Mouse (Mus musculus) adrenal gland, adult 2 months (tissue): ENCODE measurements around the gene Il10rb. TPM values are rescaled to one million over a fixed set of nuclear protein-coding genes. Genes with fewer than 3 reads are reported as not detected.

Experiments
- DNase-seq: peaks from one replicate; pipeline ENCODE4 v3.0.0; 2021
- polyA plus RNA-seq: library from polyadenylated mRNA; depleted of rRNA; stranded (reverse); fragments of >200 nt; gene quantifications from 2 replicates; pipeline ENCODE4 v1.2.3, GENCODE M21; 2012
- total RNA-seq, 2 experiments: library from RNA; stranded (reverse); gene quantifications; 2 replicates each; pipeline ENCODE4 v1.2.3; 2021

The Il10rb gene
- total and polyA plus RNA-seq, 3 experiments, result 107 to 258 (median 255) TPM

DNA sequence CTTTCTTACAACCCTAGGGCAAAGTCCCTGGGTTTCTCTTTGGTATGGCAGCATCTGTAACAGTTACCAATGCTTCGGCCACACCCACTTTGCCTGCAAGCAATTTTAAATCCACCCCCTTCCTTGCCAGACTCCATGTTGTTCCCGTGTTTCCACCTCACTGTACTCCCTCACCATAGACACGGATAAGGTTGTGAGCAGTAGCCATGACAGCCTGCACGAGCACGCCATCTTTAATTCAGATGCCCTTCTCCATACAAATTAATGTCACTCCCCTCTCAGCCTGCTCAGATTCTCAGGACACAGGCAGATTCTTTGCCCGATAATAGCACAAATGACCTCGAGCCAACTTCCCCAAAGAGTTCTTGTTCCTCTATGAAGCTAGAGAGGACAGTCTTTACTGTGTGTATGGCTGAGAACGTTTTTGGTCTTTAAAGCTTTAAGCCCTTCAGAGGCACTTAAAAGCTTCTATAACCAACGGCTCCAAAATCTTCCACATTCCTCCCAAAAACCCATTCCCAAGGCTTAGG lies 23.6 kb upstream of the Il10rb start:
- no peak for DNase-seq

GRCm38 (mm10) chr16:91384221-91384620 lies 21.7 kb upstream of the Il10rb start:
- DNase-seq, result no peak

DNA sequence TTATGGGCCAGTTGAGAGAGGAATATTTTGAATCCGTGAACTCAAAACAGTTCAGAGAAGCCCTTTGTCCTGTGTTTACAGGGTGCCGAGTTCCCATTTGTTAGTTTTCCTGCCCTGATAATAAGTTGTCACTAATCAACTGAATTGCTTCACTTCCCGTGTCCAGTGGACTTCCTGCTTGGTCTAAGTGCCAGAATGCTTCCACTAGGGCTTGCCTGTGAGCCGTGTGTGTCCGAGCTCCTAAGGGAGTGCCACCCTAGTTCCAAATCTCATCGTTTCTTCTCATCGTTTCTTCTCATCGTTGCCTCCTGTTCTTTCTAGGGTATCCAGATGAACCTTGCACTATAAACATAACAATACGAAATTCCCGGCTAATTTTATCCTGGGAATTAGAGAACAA lies 20.3 kb upstream of the Il10rb start:
- no peak for DNase-seq

DNA sequence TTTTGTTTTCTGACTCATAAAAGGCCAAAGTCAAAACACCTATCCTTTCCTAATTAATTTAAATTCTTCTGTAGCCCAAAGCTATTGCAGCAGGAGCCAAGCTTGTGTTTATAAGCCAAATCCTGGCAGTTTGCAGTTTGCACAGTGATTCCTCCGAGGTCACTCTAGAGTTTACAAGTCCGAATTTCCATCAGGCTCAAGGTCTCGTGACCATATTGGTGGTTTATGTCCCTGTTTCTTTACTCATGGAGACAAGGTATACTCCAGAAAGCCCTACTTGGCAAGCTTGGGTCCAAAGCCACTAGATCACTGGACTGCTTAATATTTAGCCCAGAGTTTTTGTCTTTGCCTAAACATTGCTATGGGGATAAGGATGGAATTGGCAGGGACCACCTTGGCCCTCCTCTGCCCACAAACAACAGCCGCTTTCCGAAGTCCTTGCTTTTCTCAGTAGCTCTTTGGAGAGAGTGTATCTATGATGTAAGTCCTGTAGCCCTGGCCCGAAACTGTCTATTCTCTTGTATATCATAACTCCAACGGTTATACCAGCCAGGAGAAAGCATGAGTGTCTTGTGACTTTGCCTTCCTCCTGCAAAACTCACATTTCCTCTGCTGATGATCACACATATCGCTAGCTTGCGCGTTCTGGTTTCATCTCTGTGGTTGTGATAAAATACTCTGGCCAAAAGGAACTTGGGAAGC lies 19.4 kb upstream of the Il10rb start:
- no peak for DNase-seq

DNA sequence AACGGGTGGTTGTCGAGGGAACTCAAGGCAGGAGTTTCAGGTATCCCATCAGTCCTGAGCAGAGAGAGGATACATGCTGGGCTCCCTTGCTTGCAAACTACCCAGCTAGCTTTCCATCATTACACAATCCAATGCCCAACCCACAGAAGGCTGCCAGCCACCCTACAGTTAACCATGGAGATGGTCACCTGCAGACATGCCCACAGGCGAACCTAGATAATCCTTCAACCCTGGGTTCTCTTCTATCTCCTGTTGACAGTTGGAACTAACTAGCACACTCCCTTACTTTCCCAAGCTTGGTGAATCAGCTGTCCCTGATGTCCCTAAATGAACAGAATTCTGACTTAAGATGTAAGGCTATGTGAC lies 18.9 kb upstream of the Il10rb start:
- no peak for DNase-seq

GRCm38 (mm10) chr16:91390100-91390499 lies 15.9 kb upstream of the Il10rb start:
- DNase-seq, result no peak

GRCm38 (mm10) chr16:91391421-91391820 lies 14.5 kb upstream of the Il10rb start, which contains the start of gene Gm21970:
TSS of gene Gm21970 (plus strand) at chr16:91391721.
- DNase-seq, result no peak

DNA sequence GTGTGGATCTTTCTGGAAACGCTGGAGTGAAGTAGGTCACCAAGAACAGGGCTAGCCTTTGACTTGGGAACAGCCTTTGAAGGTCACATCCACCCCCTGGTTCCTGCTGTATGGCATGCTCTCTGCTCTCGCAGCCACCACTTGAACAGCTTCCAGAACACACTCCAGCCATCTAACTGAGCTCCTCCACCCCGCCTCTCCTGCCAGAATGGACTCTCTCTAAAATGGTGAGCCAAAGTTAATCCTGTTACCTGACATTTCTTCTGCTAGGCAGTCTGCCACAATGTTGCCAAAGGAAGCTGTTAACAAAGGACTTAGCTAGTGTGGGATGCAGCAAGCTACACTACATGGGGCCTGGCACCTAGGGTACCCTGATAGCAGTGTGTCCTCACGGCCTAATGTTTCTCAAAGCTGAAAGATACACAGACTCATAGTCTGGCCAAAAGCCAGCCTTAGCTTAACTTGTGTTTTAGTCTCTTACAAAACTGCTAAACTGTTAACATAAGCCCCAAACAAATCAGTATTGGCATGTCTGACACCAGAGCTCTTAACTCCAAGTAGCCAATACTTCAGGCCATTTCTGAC lies 11.0 kb upstream of the Il10rb start:
- DNase-seq, result no peak

GRCm38 (mm10) chr16:91395633-91396392 lies 10.2 kb upstream of the Il10rb start:
- no peak for DNase-seq

DNA sequence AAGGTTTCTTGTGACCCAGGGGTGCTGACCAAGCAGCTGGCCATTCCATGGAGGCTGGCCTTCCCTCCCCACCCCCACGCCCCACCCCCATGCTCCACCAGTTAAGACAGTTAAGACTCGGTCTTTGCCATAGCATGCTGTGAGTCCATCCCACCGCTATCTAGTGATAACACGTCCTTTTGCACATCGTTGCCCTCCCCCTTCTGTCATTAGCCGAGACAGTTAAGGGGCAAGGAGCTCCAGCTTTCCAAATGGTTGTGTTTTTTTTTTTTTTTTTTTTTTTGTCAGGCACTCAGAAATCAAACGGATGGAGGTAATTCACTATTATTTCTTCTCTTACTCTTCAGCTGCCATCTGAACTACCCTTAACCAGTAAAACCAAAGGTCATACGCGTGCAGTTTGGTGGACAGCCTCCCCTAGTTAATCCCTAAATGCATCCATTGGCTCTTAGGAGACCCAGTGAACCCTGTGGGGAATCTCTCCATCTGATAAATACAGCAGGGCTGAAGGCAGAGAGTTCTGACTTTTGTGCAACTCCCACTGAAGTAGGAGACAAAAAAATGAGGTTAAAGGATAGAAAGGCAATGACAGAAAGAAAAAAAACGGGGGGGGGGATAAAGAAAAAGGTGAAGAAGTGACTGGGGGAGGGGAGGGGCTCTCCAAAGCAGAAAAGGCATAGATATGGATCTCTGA lies 9.0 kb upstream of the Il10rb start:
- DNase-seq, result no peak

DNA sequence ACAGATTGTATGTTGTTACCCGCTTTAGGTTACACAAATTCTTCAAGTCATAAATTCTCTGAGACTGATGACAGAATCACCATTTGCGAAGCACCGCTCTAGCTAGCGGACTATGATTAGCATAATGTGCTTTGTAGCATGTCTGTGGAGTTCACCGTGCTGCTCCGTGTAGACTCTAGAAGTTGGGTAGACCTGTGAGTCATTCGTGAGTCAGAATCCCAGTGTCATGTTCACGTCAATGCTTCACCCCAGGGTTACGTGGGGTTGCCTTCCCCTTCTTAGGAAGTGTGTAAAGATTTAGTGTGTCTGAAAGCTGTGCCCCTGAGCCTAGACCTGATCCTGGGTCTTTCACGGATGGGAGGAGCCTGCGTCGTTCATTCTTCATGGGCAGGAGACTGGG lies 7.9 kb upstream of the Il10rb start:
- peak; percentile 83 for DNase-seq

GRCm38 (mm10) chr16:91398944-91399343 lies 7.0 kb upstream of the Il10rb start:
- no peak for DNase-seq

DNA sequence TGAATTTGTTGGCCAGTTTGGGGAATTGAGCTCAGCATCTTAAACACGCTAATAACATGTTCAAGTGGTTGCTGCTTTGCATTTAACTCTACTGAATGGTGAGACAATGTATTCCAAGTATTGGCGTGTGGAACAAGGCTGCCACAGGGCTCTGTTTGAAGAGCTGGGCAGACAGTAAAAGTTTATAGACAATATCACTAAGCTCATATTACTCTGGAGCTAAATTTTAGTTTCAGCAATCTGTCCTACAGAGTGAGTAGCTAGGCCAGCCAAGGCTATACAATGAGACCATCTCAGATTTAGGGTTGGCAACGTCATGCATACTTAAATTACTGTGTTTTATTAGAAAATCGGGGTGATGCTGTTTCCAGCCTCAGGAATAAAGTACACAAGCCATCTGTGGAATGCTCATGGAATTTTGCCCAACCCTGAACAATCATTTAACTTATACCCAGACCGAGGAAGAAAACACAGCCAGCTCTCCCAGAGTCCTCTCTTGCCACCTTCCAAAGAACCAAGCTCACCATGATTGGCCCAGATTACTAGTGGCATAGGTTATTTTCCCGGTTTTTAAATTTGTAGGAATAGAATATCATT lies 4.3 kb upstream of the Il10rb start:
- DNase-seq, result no peak

- DNase-seq, result no peak
These were observed 2.2 kb upstream of the Il10rb start for GRCm38 (mm10) chr16:91403784-91404183.

DNA sequence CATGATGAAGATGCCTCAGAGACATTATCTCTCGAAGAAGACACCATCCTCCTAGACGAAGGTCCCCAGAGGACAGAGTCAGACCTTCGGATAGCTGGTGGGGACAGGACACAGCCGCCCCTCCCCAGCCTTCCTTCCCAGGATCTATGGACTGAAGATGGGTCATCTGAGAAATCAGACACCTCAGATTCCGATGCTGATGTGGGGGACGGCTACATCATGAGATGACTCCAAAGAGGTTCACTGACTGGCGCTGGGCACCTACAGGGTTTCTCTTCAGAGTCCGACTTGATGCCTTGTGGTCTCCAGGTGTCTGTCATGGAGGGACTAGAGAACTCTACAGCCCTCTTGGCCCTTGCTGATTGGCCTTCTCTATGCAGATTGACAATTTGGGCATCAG lies 1.8 kb upstream of the Il10rb start:
- no peak for DNase-seq

DNA sequence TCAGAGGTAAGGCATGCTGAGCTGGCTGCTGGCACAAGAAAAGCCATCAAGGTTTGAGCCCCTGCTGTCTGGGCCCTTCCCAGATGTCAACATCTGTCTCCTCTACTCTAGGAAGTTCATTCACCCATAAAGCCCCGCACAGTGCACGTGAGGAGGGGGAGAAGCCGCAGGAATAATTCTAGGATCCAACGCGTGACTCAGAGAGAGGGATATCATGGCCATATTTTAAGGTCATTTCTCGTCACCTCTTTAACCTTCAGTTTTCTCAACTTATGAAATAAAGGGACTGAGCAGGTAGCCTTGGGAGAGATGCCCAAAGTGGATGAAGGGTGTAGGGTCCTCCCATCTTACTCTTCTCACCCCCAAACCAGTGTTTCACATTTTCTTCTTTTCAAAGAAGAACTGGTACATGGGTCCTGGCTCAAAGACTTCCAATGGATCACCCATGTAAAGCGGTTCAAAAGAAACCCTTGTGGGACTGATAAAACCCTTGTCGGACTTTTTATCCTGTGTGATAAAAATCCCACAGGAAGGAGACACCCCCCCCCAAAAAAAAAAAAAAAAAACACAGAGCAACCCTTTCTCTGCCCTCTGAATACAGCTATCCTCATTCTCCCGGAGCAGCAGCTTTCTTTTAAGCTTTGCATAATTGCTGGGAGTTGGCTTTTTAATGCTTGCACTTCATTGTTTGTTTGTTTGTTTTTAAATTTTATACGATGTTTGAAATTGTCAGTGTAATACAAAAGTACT lies 961 bp upstream of the Il10rb start:
- DNase-seq, result peak; percentile 65

DNA sequence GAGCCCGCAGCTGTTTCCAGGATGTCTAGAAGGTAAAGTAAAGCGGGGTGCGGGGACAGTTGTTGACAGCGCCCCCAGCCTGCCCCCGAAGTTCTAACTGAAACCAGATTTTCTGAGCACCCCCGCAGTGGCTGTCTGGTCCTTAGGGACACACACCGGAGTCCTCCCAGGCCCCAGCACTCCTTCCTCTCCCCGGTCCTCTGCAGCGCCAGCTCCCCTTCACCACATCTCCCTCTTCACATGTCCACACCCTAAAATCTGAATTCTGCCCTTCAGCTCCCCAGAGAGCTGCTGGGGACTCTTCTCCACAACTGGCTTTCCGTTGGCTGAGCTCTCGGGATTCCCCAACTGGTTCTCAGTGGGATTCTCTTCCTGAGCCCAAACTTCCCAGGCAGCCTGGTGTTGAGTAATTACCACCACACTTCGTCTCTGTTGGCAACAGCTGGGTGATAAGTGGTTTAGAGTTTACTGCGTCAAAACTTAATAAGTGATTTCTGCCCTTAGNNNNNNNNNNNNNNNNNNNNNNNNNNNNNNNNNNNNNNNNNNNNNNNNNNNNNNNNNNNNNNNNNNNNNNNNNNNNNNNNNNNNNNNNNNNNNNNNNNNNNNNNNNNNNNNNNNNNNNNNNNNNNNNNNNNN lies 739 bp downstream of the Il10rb start:
- peak; percentile 78 for DNase-seq

DNA sequence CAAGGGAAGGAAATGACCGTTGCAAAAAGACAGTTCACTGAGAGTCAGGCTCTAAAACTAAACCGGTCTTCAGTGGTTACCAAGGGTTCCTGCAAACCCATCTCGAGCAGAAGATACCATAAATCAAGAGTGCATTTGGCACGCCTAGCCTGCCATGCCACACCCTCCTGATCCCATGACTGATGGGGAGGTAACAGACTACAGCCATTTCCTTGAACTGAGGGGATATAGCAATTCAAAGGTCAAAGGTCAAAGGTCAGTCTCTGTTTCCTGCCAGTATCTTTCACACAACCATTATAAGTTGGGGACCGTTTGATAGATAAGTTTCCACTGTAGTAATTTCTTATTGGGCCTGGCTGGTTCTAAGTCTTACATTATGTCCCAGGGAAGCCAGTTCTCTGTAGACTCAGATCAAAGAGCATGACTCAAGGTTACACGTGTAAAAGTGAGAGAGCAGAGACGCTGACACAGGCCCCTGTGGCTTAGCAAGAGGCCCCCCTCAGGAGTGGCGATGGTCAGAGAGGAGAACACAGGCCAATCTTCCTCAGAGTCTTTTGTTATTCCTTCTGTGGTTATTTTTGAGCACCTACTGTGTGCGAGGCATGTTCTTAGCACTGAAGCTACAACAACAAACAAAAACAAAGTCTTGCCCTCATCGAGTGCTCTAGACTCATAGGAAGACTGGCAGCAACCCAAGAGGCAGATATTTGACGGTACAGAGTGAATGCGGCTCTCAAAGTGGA lies 7.3 kb downstream of the Il10rb start:
- peak; percentile 86 for DNase-seq

DNA sequence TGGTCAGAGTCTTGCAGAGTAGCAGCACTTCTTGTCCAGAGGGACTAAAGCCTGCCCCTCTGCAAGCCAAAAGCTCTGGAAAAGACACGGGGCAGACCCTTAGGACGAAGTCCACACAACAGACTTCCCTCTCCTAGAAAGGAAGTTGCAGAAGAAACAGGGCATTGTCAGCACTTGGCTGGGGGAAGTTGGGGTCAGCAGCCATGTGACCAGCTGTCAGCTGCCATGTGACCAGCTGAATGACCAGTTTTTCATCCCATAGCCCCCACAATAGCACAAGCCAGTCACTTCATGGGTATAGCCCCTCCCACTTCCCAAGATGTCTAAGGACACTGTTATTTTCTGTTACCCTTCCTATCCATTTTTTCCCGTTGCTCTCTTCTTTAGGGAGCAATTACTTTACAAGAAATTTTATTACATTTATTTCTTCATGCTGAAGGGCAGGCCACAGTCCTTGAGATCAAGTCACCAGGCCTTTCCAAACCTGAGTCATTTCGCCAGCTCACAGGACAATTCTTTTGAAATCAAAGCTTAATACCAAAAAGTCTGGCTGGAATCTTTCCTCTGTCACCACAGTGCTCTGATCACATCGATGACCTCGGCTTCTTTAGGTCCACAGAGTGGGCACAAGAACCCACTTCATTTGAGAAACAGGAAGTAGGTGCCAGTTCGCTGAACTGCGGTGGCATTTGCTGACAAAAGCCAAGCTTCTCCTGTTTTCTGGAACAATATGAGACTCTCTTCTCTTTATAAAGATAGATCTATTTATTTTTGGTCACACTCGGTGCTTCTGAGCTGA lies 9.6 kb downstream of the Il10rb start:
- DNase-seq, result peak; percentile 81
